Mouse (Mus musculus) midbrain, postnatal 0 days (tissue): ENCODE results near the gene Rbm15. TPM values are rescaled to one million over a fixed set of nuclear protein-coding genes. Genes with fewer than 3 reads are reported as not detected.

Experiments used
- ATAC-seq: fragments of 200-750 bp; cut with Nextera tagmentation; 2 replicates; pipeline ENCODE4 v1.8.0; 2017; ENCODE audit warnings: moderate number of reproducible peaks, mild to moderate bottlenecking, moderate TSS enrichment, moderate library complexity; ENCODE audit not compliant: low FRiP score
- DNase-seq: peaks from one replicate; pipeline ENCODE4 v3.0.0-alpha.2; 2015; ENCODE audit warnings: low spot score
- H3K27ac ChIP-seq: fragments of 300-500 bp; sonication (generic); 2 replicates; pipeline ENCODE4 v1.5.1; 2014; ENCODE audit warnings: low read depth, mild to moderate bottlenecking, low read length, mixed read lengths
- H3K27me3 ChIP-seq: fragments of 300-500 bp; sonication (generic); 2 replicates; pipeline ENCODE4 v1.6.1; 2014; ENCODE audit warnings: low read length, control low read depth, mixed read lengths; ENCODE audit not compliant: insufficient read depth
- H3K36me3 ChIP-seq: fragments of 300-500 bp; sonication (generic); 2 replicates; pipeline ENCODE4 v1.6.1; 2014; ENCODE audit warnings: low read length, control low read depth, mixed read lengths; ENCODE audit not compliant: insufficient read depth
- H3K4me1 ChIP-seq: fragments of 300-500 bp; sonication (generic); 2 replicates; pipeline ENCODE4 v1.6.1; 2014; ENCODE audit warnings: mild to moderate bottlenecking, control low read depth, antibody characterized with exemption, low read length, mixed read lengths; ENCODE audit not compliant: insufficient read depth
- H3K4me2 ChIP-seq: fragments of 300-500 bp; sonication (generic); 2 replicates; pipeline ENCODE4 v1.6.1; 2014; ENCODE audit warnings: low read depth, mild to moderate bottlenecking, low read length, mixed read lengths; ENCODE audit not compliant: poor library complexity, severe bottlenecking
- H3K4me3 ChIP-seq: fragments of 300-500 bp; sonication (generic); 2 replicates; pipeline ENCODE4 v1.5.1; 2014; ENCODE audit warnings: low read depth, mild to moderate bottlenecking, low read length, moderate library complexity
- H3K9ac ChIP-seq: fragments of 300-500 bp; sonication (generic); replicated peaks from 2 replicates; pipeline ENCODE4 v1.6.1; 2014; ENCODE audit warnings: mild to moderate bottlenecking, low read length, moderate library complexity, mixed read lengths; ENCODE audit not compliant: poor library complexity, severe bottlenecking
- H3K9me3 ChIP-seq: fragments of 300-500 bp; sonication (generic); 2 replicates; pipeline ENCODE4 v1.6.1; 2016; ENCODE audit warnings: low read length, control low read depth
- CTCF ChIP-seq: IDR thresholded peaks from 2 replicates; pipeline ENCODE4 v1.5.1; 2016; ENCODE audit warnings: antibody characterized with exemption, mild to moderate bottlenecking
- WGBS: fragments of 180-500 bp; shearing (Covaris S2); extraction: QIAGEN DNeasy Blood & Tissue Kit; methylation state at CpG from one replicate; pipeline ENCODE4 v1.1.7; 2014; 5-methylcytosine and 5-hydroxymethylcytosine counted together
- polyA plus RNA-seq: library from polyadenylated mRNA; unstranded; fragments of >200 nt; fragmentation: Nextera tagmentation; extraction: Ambion mirVana; gene quantifications from 2 replicates; pipeline ENCODE4 v1.2.1, GENCODE M21; 2015
- total RNA-seq: library from RNA; depleted of rRNA; stranded (reverse); fragments of >200 nt; gene quantifications from 2 replicates; pipeline ENCODE4 v1.2.3, GENCODE M21; 2014

The Rbm15 gene
- total and polyA plus RNA-seq, 2 experiments from 2014 or later = 5.7 to 17.2 TPM

DNA sequence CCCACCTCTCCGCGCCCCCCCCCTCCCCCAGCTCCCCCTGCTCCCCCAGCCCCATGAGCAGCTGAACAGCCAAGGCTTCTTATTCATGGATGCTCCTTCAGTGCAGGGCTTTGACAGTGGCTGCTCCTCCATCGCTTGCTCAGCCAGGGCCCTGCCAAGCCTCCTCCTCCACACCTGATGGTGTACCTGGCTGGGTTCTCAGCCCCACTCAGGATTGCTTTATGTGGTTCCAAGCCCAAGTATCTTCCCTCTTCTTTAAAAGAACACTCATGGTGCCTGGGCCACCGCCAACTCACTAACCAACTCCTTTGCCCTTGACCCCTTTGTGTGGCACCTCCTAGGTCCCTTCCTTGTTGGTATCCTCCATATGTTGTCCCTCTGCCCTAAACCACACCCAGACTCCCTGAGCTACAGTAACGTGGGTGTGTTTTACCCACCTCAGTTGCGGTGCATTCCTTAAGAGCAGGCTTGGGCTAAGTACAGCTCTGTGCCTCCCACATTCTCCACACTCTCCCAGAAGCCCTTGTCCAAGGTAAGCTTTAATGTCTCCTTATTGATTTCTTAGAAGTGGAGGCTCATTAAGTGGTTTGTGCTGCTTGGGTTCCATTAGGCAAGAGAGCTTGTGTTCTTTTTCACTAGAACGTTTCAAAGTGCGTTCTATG, 34.6 kb upstream of the Rbm15 start:
- WGBS = 87% methylated on average over 6 of the region's 8 CpGs
- no peaks in the 10 kb centered on the region for H3K27me3 ChIP-seq
- no peaks in the 10 kb centered on the region for H3K4me1 ChIP-seq
- TF ChIP-seq CTCF = no peak
- no peak overlapping the region for H3K4me2 ChIP-seq
- ATAC-seq = no peak
- H3K9ac ChIP-seq = no peak overlapping the region
- H3K36me3 ChIP-seq = no peaks in the 10 kb centered on the region
- no peak for DNase-seq
- no peaks in the 10 kb centered on the region for H3K9me3 ChIP-seq
- no peak overlapping the region for H3K27ac ChIP-seq
- H3K4me3 ChIP-seq = no peak overlapping the region

DNA sequence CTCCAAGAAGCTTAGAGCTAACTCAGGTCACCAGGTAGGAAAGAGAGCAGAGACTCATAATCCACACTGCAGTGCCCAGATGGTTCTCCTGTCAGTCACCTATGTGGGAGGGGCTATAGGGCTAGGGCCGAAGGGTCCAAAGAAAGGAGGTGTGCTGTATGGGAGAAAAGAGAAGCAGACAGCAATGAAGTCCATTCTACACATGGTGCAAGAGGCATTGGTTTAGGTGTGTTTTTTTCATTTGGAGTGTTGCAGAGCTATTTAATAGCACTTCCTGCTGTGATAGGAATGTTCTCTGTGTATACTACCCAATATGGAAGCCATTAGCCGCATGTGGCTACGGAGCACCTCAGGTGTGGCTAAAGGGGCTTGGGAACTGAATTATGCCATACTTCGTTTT, 31.9 kb upstream of the Rbm15 start:
- no peaks in the 10 kb centered on the region for H3K27me3 ChIP-seq
- no peak for ATAC-seq
- 89% methylated on average over 4 of the region's 4 CpGs for WGBS
- H3K4me3 ChIP-seq = no peak overlapping the region
- H3K36me3 ChIP-seq = no peaks in the 10 kb centered on the region
- H3K27ac ChIP-seq = no peak overlapping the region
- H3K9me3 ChIP-seq = no peaks in the 10 kb centered on the region
- no peak for DNase-seq
- no peak overlapping the region for H3K4me2 ChIP-seq
- no peaks in the 10 kb centered on the region for H3K4me1 ChIP-seq
- no peak for TF ChIP-seq CTCF
- no peak overlapping the region for H3K9ac ChIP-seq

DNA sequence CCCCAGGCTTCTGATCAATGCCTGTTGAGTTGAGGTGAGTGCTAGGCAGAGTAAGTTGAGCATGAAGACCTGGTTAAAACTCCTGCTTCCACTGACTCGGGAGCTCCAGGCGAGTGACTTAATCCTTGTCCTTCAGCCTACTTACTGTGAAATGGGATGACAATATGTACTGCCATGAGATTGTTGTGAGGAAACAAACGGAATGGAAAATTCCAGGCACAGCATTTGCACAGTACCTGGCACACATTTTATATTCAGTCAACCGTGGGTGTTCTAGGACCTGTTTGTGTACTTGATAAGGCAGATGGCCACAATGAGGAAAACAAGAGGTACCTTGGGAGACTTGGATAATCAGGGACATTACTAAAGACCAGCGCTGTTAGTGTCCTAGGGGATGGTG, 29.9 kb upstream of the Rbm15 start:
- no peaks in the 10 kb centered on the region for H3K27me3 ChIP-seq
- no peak overlapping the region for H3K9ac ChIP-seq
- TF ChIP-seq CTCF = no peak
- H3K4me2 ChIP-seq = no peak overlapping the region
- no peak for DNase-seq
- H3K27ac ChIP-seq = no peak overlapping the region
- no peak for ATAC-seq
- H3K4me3 ChIP-seq = no peak overlapping the region
- H3K36me3 ChIP-seq = no peaks in the 10 kb centered on the region
- H3K4me1 ChIP-seq = no peaks in the 10 kb centered on the region
- 83% methylated on average over 5 of the region's 5 CpGs for WGBS
- no peaks in the 10 kb centered on the region for H3K9me3 ChIP-seq

DNA sequence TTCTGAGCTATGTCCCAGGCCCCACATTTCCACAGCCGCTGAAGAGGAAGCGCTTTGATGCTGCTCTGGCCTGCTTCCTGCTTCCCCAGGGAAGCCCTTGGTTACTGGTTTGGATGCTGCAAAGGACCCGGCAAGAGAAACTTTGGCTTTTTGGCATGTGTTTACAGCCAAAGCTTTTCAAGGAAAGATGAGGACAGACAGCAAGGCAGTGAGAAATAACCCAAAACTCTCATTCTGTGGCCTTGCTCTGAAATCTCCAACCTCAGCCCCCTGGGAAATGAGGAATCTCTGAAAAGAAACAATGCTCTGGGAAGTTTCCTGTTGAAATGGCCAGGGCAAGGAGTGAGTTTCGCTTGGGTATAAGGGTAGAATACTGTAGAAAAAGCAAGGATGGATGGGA, 26.9 kb upstream of the Rbm15 start:
- no peak overlapping the region for H3K9ac ChIP-seq
- H3K27me3 ChIP-seq = no peaks in the 10 kb centered on the region
- no peaks in the 10 kb centered on the region for H3K4me1 ChIP-seq
- WGBS = 65% methylated on average over 4 of the region's 4 CpGs
- H3K36me3 ChIP-seq = no peaks in the 10 kb centered on the region
- no peak for DNase-seq
- no peak for TF ChIP-seq CTCF
- no peaks in the 10 kb centered on the region for H3K9me3 ChIP-seq
- H3K4me2 ChIP-seq = no peak overlapping the region
- H3K4me3 ChIP-seq = no peak overlapping the region
- no peak overlapping the region for H3K27ac ChIP-seq
- no peak for ATAC-seq

DNA sequence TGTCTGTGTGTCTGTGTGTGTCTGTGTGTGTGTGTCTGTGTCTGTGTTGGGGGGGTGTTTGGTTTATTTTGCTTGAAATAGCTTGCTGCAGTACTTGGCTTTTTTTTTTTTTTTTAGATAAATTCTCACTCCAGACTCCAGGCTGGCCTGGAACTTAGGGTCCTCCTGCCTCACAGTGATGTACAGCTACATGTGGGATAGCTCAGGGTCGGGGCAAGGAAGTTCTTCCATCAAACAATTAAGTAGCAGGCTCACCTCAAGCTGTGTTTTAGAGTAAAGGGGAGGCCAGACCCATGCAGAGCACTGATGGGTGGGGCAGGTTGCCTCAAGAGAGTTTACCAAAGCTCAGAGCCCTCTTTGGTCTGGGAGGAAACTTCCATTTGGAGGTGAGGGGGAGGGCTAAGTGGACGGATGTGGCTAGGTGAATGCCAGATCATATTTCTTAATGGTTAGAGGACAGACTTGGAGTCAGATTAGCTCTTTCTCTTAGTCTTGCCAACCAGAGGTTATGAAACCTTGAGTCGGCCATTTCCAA, 24.3 kb upstream of the Rbm15 start:
- H3K4me1 ChIP-seq = no peaks in the 10 kb centered on the region
- no peak overlapping the region for H3K4me2 ChIP-seq
- WGBS = 71% methylated on average over 3 of the region's 3 CpGs
- no peaks in the 10 kb centered on the region for H3K27me3 ChIP-seq
- no peak overlapping the region for H3K9ac ChIP-seq
- no peaks in the 10 kb centered on the region for H3K36me3 ChIP-seq
- H3K27ac ChIP-seq = no peak overlapping the region
- no peak for TF ChIP-seq CTCF
- no peak for DNase-seq
- H3K4me3 ChIP-seq = no peak overlapping the region
- ATAC-seq = no peak
- no peaks in the 10 kb centered on the region for H3K9me3 ChIP-seq

DNA sequence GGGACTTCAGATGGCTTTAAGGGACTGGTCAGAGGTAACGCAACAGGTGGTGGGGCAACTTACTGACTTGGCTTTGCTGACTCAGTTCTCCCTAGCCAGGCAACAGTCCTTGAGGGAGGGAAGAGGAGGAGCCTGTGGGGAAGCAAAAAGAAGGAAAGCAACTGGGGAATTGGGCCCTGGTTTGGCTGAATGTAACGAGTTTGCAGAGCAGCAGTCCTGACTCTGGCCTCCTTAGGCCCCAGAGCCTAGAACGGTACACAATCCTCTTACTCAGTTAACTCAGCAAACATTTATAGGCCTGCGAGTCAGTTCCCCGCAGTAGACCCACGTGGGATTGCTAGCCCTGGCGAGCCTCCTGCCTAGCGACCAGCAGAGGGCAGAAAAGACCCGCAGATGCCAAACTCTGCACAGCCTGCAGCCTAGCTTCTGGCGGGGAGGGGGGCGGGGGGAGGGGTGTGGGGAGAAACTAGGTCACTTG, 23.5 kb upstream of the Rbm15 start:
- H3K27ac ChIP-seq = no peak overlapping the region
- no peaks in the 10 kb centered on the region for H3K27me3 ChIP-seq
- no peaks in the 10 kb centered on the region for H3K4me1 ChIP-seq
- H3K4me3 ChIP-seq = no peak overlapping the region
- no peak overlapping the region for H3K4me2 ChIP-seq
- WGBS = 2% methylated on average over 10 of the region's 11 CpGs
- TF ChIP-seq CTCF = peak; percentile 79
- peak; percentile 94 for ATAC-seq
- H3K9ac ChIP-seq = no peak overlapping the region
- no peaks in the 10 kb centered on the region for H3K36me3 ChIP-seq
- peak; percentile 88 for DNase-seq
- no peaks in the 10 kb centered on the region for H3K9me3 ChIP-seq
